Mouse (Mus musculus): ENCODE data around the gene Prkar1b. TPM values are rescaled to one million over a fixed set of nuclear protein-coding genes. Genes with fewer than 3 reads are reported as not detected.

Gene Prkar1b
- polyA plus RNA-seq, 1 experiment: 18.8 TPM

DNA sequence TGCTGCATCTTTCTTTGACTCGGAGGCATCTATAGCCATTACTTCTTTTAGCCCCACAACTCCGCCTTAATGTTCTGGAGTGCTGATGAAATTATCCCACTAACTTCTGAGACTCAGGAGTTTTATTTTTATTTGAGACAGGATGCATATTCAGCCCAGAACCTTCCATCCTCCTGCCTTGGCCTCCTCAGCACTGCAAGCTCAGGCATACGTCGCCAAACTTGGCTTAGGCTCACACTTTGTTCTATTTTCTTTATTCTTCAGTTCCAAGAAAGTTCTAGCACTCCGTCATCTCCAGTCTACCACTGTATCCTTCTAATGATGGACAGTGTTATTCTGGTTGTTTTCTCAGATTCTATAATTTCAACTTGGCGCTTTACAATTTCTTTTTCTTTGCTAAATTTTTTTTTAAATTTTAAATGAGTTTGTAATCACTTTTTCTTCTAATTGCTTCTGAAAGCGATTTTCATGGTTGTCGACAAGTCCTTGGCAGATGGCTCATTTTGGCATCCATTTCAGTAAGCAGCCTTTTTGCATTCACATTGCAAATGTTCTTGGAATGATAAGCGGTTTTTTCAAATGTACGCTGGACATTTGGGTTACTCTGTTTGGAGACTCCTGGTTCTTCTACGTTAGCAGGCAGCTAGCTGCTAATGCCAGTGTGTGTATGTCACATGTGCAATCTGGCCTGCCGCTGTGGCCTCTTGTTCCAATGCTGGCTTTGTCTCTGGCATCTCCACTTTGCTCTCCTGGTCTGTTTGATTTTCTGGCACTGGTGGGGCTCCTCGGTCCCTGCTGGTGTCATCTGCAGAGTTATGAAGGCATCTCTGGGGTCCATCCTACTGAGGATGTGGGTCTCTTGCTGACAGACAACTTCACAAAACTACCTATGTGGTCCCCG lies 2.4 kb downstream of the Prkar1b start:
- no peak for DNase-seq
- Histone ChIP-seq H3K4me3 (replicated peaks; ENCODE audit: extremely low read depth, low read depth, low read length) (no peak overlapping the region), H3K4me1 (ENCODE audit: control insufficient read depth, insufficient read depth, low read length) (peaks cover 3% of the 10 kb centered on the region; the same call in 1 of the 2 replicates)
- TF ChIP-seq POLR2A (IDR thresholded peaks at IDR 0.05; ENCODE audit: borderline replicate concordance, extremely low read depth, low read depth, low read length) (no peak), CTCF (IDR thresholded peaks at IDR 0.05; ENCODE audit: insufficient read depth, low read length) (no peak)
- WGBS: 82% methylated on average over 14 of the region's 14 CpGs

DNA sequence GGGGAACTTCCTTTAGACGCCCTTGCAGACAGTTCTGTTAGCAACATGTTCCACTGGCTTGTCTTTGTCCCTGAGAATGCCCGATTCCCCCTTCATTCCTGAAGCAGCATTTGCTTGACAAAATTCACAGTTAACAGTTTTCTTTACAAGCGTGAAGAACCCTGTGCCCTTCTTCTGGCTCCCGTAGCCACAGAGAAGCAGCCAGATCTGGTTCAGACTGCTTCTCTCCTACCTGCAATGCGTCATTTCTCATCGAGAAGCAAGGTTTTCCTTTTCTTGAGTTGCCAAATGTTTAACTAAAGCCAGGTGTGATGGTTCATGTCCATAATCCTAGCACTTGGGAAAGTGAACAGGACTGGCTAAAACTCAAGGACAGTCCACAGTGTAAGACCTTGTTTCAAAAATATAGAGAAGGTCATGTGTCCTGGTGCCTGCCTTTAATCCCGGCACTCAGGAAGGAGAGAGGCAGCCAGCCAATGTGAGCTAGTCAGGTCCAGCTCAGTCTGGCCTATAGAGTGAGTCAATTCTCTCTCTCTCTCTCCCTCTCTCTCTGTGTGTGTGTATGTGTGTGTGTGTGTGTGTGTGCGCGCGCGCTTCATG lies 3.2 kb downstream of the Prkar1b start:
- TF ChIP-seq POLR2A (IDR thresholded peaks at IDR 0.05; ENCODE audit: borderline replicate concordance, extremely low read depth, low read depth, low read length): no peak
- TF ChIP-seq CTCF (IDR thresholded peaks at IDR 0.05; ENCODE audit: insufficient read depth, low read length): no peak
- peaks cover 3% of the 10 kb centered on the region; the same call in 1 of the 2 replicates for H3K4me1 ChIP-seq (ENCODE audit: control insufficient read depth, insufficient read depth, low read length)
- DNase-seq: no peak
- 82% methylated on average over 11 of the region's 11 CpGs for WGBS
- H3K4me3 ChIP-seq (replicated peaks; ENCODE audit: extremely low read depth, low read depth, low read length): no peak overlapping the region

DNA sequence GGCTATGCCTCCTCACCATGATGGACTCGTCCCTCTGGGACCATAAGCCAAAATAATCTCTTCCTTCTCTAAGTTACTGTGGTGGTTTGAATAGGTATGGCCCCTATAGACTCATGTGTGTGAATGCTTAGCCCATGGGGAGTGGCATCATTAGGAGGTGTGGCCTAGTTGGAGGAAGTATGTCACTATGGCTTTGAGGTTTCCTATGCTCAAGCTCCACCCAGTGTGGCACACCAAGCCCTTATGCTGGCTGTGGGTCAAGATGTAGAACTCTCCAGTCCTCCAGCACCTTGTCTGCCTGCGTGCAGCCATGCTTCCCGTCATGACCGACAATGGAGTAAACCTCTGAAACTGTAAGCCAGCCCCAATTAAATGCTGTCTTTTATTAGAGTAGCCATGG lies 4.1 kb downstream of the Prkar1b start:
- no peak for TF ChIP-seq POLR2A (IDR thresholded peaks at IDR 0.05; ENCODE audit: borderline replicate concordance, extremely low read depth, low read depth, low read length)
- TF ChIP-seq CTCF (IDR thresholded peaks at IDR 0.05; ENCODE audit: insufficient read depth, low read length): no peak
- no peak for DNase-seq
- Histone ChIP-seq H3K4me1 (ENCODE audit: control insufficient read depth, insufficient read depth, low read length) (peaks cover under 1% of the 10 kb centered on the region; the same call in 1 of the 2 replicates), H3K4me3 (replicated peaks; ENCODE audit: extremely low read depth, low read depth, low read length) (no peak overlapping the region)
- 97% methylated on average over 4 of the region's 4 CpGs for WGBS

DNA sequence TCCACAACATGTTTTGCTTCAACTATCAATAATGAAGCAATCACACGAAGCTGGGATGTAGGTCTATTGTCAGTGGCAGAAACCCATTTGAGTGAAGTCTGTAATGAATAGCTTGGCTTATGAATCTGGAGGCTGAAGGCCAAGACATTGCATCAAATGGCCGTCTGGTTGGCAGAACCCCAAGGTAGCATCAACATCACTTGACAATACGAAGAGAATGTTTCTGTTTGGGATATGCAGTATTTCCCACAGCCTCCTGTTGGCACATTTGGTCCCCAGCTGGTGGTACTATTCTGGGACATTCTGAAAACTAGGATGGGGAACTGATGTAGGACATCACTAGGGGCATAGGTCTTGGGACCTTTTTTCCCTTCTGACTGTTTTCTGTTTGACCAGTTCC lies 5.9 kb downstream of the Prkar1b start:
- TF ChIP-seq CTCF (IDR thresholded peaks at IDR 0.05; ENCODE audit: insufficient read depth, low read length) (no peak), POLR2A (IDR thresholded peaks at IDR 0.05; ENCODE audit: borderline replicate concordance, extremely low read depth, low read depth, low read length) (no peak)
- 41% methylated on average over 3 of the region's 3 CpGs for WGBS
- no peak for DNase-seq
- H3K4me1 ChIP-seq (ENCODE audit: control insufficient read depth, insufficient read depth, low read length): no peaks in the 10 kb centered on the region
- H3K4me3 ChIP-seq (replicated peaks; ENCODE audit: extremely low read depth, low read depth, low read length): no peak overlapping the region

DNA sequence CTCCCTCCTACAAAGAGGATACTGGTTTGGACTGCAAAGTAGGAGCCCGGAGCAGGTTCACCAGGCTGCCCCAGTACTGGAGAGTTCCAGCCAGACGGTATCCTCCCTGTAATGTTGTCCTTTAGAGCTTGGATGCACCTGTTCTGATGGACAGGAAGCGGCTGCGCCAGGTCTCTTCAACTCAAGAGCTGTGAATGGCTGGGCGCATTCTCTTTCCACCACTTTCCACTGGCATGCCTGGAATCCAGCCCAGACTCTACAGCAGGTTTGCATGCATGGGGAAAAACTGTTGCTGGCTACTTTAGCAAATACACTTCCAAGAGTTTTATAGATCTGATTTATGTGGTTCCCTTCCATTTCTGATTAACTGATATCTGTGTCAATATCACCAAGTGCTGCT lies 8.5 kb downstream of the Prkar1b start:
- TF ChIP-seq CTCF (IDR thresholded peaks at IDR 0.05; ENCODE audit: insufficient read depth, low read length) (no peak), POLR2A (IDR thresholded peaks at IDR 0.05; ENCODE audit: borderline replicate concordance, extremely low read depth, low read depth, low read length) (no peak)
- Histone ChIP-seq H3K4me1 (ENCODE audit: control insufficient read depth, insufficient read depth, low read length) (no peaks in the 10 kb centered on the region), H3K4me3 (replicated peaks; ENCODE audit: extremely low read depth, low read depth, low read length) (no peak overlapping the region)
- peak; percentile 28 for DNase-seq
- 65% methylated on average over 5 of the region's 5 CpGs for whole genome bisulfite sequencing

DNA sequence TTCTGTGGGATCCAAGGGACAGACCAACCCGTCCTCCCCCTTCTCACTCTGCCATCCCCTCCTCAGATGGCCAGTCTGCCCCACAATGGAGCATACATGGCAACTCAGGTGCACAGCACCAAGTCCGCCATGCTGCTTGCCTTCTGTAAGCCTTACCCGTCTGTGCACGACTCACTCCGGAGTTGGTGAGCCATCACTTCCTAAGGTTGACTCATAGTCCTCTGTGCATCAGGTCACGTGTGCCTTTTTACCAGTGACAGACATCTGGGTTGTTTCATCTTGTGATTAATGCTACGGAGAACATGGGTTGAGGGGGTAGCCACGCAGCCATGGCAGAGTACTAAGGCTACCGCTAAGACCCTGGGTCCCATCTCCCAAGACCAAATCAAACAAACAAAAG lies 9.2 kb downstream of the Prkar1b start:
- H3K4me3 ChIP-seq (replicated peaks; ENCODE audit: extremely low read depth, low read depth, low read length): no peak overlapping the region
- H3K4me1 ChIP-seq (ENCODE audit: control insufficient read depth, insufficient read depth, low read length): no peaks in the 10 kb centered on the region
- no peak for DNase-seq
- 78% methylated on average over 9 of the region's 9 CpGs for WGBS
- TF ChIP-seq CTCF (IDR thresholded peaks at IDR 0.05; ENCODE audit: insufficient read depth, low read length): no peak

DNA sequence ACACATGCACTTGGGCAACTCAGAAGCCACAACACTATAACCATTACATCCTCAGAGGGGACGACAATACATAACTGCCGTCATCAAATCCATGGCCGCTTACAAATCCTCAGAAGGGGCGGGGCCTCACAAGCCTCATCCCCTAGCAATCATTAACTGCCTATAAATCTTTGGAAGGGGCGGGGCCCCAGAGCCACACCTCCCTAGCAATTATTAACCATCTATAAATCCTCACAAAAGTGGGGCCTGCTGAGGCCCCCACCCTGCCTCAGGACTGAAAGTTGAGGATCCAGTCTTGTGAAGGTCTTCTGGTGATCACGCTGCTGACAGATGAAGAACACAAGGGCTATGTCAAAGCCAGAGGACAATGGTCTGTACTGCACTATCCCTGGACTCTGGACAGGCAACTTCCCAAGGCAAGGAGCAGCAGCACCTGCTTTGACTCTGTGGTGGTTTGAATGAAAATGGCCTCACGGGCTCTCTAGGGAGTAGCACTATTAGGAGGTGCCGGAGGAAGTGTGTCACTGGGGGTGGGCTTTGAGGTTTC lies 10.8 kb downstream of the Prkar1b start:
- DNase-seq: no peak

DNA sequence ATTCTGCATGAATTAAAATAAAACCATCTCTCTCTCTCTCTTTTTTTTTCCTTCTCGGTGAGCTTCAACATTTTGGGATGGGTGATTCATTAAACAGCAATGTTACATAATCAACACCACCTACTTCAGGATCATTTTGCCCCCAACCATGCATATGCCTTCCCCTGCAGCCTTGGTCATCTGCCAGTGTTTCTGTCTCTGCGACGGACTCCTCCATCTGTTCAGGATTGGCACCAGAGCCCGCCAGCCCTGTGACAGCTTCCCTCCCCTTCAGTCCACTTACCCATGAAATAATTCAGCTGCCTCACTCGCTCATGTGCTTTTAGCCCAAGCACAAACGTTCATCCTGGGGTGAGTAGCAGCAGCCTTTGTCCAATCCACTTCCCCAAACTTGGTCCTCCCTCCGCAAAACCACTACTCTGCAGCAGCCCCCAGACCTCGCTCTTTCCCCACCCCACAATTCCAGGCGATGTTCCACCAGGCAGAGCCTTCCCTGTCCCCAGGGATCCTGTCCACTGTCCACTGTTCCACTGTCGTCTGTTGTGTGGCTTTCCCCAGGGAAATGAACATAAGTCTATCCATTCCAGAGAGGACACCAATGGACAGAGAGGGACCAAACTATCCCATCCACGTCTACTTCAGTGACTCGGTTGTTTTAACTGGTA lies 11.4 kb downstream of the Prkar1b start:
- DNase-seq: no peak
- no peak overlapping the region for H3K4me3 ChIP-seq (replicated peaks; ENCODE audit: extremely low read depth, low read depth, low read length)
- TF ChIP-seq CTCF (IDR thresholded peaks at IDR 0.05; ENCODE audit: insufficient read depth, low read length) (no peak), POLR2A (IDR thresholded peaks at IDR 0.05; ENCODE audit: borderline replicate concordance, extremely low read depth, low read depth, low read length) (no peak)
- WGBS: 58% methylated on average over 12 of the region's 12 CpGs
- no peaks in the 10 kb centered on the region for H3K4me1 ChIP-seq (ENCODE audit: control insufficient read depth, insufficient read depth, low read length)

More for the DNA sequence above, 10.8 kb downstream of the Prkar1b start:
- no peak overlapping the region for H3K4me3 ChIP-seq (replicated peaks; ENCODE audit: extremely low read depth, low read depth, low read length)
- 71% methylated on average over 8 of the region's 8 CpGs for WGBS
- no peaks in the 10 kb centered on the region for H3K4me1 ChIP-seq (ENCODE audit: control insufficient read depth, insufficient read depth, low read length)
- TF ChIP-seq POLR2A (IDR thresholded peaks at IDR 0.05; ENCODE audit: borderline replicate concordance, extremely low read depth, low read depth, low read length): no peak
- TF ChIP-seq CTCF (IDR thresholded peaks at IDR 0.05; ENCODE audit: insufficient read depth, low read length): no peak

DNA sequence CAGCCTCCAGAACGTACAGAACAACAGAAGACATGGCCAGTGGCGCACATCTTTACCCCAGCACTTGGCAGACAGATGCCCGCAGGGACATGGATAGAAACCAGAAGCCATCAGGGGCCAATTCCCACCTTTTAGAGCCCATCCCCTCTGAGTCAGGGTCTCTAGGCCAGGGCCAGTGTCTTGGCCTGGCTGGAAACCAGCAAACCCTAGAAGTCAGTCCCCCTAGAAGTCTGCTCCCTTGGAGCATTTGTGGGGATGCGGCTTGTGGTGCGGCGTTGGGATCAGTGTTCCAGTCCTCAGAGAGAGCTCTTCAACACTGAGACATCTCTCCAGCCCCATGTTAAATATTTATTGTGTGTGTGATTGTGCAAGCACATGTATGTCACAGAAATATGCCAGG lies 12.6 kb downstream of the Prkar1b start:
- no peaks in the 10 kb centered on the region for H3K4me1 ChIP-seq (ENCODE audit: control insufficient read depth, insufficient read depth, low read length)
- WGBS: 89% methylated on average over 6 of the region's 6 CpGs
- TF ChIP-seq POLR2A (IDR thresholded peaks at IDR 0.05; ENCODE audit: borderline replicate concordance, extremely low read depth, low read depth, low read length): no peak
- TF ChIP-seq CTCF (IDR thresholded peaks at IDR 0.05; ENCODE audit: insufficient read depth, low read length): no peak
- no peak for DNase-seq
- no peak overlapping the region for H3K4me3 ChIP-seq (replicated peaks; ENCODE audit: extremely low read depth, low read depth, low read length)
